Mouse (Mus musculus) retina, postnatal 1 day (tissue): ENCODE results near the gene Pwwp2b.
A peak's percentile ranks its signal among the peaks of the same experiment; 100 is the strongest.

ENCODE experiments used
- DNase-seq: peaks from one replicate; pipeline ENCODE4 v3.0.0-alpha.2; 2012

The Pwwp2b gene

GRCm38 (mm10) chr7:139301505-139301904 is 53.2 kb downstream of the Pwwp2b start:
- DNase-seq = no peak

GRCm38 (mm10) chr7:139302314-139302713 is 54.0 kb downstream of the Pwwp2b start:
- DNase-seq = no peak

GRCm38 (mm10) chr7:139303280-139304011 is 55.2 kb downstream of the Pwwp2b start:
- DNase-seq = peak; percentile 83

GRCm38 (mm10) chr7:139304322-139304721 is 56.0 kb downstream of the Pwwp2b start:
- no peak for DNase-seq

- no peak for DNase-seq
These were observed 58.8 kb downstream of the Pwwp2b start for GRCm38 (mm10) chr7:139307056-139307455.

- DNase-seq = peak; percentile 49
These were observed 60.0 kb downstream of the Pwwp2b start for GRCm38 (mm10) chr7:139308140-139308895.

- no peak for DNase-seq
These were observed 60.8 kb downstream of the Pwwp2b start for GRCm38 (mm10) chr7:139309106-139309505.

- peak; percentile 99 for DNase-seq
These were observed 62.2 kb downstream of the Pwwp2b start for GRCm38 (mm10) chr7:139310487-139310951.

- peak; percentile 66 for DNase-seq
These were observed 64.4 kb downstream of the Pwwp2b start for GRCm38 (mm10) chr7:139312686-139313085.

- DNase-seq = no peak
These were observed 65.1 kb downstream of the Pwwp2b start for GRCm38 (mm10) chr7:139313413-139313812.

GRCm38 (mm10) chr7:139314716-139315115 is 66.4 kb downstream of the Pwwp2b start:
- no peak for DNase-seq

- DNase-seq = peak; percentile 82
These were observed 70.7 kb downstream of the Pwwp2b start for GRCm38 (mm10) chr7:139319006-139319411.
